8 mouse cellular contexts compared by ENCODE assay signal in genomic region chr1:40680868-40681698, GRCm38 (mm10). TPM values are rescaled to one million over a fixed set of nuclear protein-coding genes. Genes with fewer than 3 reads are reported as not detected.
DNase-seq lines count a peak whose midpoint lies in the region; ATAC-seq and TF ChIP-seq lines count a peak whose summit lies in the region.

No protein-coding gene starts in this region.

- H3K9me3 ChIP-seq in forebrain, embryonic 10.5 days = no peaks in the 10 kb centered on the region
- H3K9me3 ChIP-seq in lung, embryonic 16.5 days (ENCODE audit: control insufficient read depth, low read length) = no peaks in the 10 kb centered on the region

- peaks cover 16% of the 10 kb centered on the region for H3K27me3 ChIP-seq in spleen, adult 2 months (ENCODE audit: control insufficient read depth, insufficient read depth, low read length)
- H3K27me3 ChIP-seq in forebrain, embryonic 10.5 days (ENCODE audit: poor library complexity, severe bottlenecking) = peaks cover 74% of the 10 kb centered on the region
- peaks cover 55% of the 10 kb centered on the region for H3K27me3 ChIP-seq in lung, embryonic 16.5 days (ENCODE audit: control insufficient read depth, insufficient read depth, low read depth, low read length)

- H3K4me1 ChIP-seq in spleen, adult 2 months (ENCODE audit: control insufficient read depth, insufficient read depth, insufficient read length) = peaks cover 11% of the 10 kb centered on the region
- peaks cover 20% of the 10 kb centered on the region for H3K4me1 ChIP-seq in forebrain, embryonic 10.5 days
- peaks cover 8% of the 10 kb centered on the region for H3K4me1 ChIP-seq in lung, embryonic 16.5 days (replicated peaks; ENCODE audit: control insufficient read depth, insufficient read depth, low read length)

- no peak for TF ChIP-seq CTCF in spleen, adult 2 months (IDR thresholded peaks at IDR 0.05; ENCODE audit: extremely low read depth, insufficient read depth, insufficient read length, insufficient replicate concordance)
- no peak for TF ChIP-seq CTCF in layer of hippocampus, adult 2 months (conservative IDR thresholded peaks at IDR 0.05)

- no peaks in the 10 kb centered on the region for H3K36me3 ChIP-seq in spleen, adult 2 months (ENCODE audit: control insufficient read depth, insufficient read depth, low read length)
- H3K36me3 ChIP-seq in forebrain, embryonic 10.5 days (replicated peaks) = no peaks in the 10 kb centered on the region
- no peaks in the 10 kb centered on the region for H3K36me3 ChIP-seq in lung, embryonic 16.5 days (ENCODE audit: control insufficient read depth, insufficient read depth, low read length)

- H3K27ac ChIP-seq in spleen, adult 2 months (ENCODE audit: insufficient read depth, low read length) = no peak overlapping the region
- H3K27ac ChIP-seq in forebrain, embryonic 10.5 days = peak overlapping the region; percentile 31; the same call in 1 of the 2 replicates
- H3K27ac ChIP-seq in layer of hippocampus, adult 2 months = peak overlapping the region; percentile 81
- no peak overlapping the region for H3K27ac ChIP-seq in lung, embryonic 16.5 days (ENCODE audit: low read length)

- H3K4me2 ChIP-seq in lung, embryonic 16.5 days (ENCODE audit: low read depth, low read length) = peak overlapping the region; percentile 100

- H3K4me3 ChIP-seq in spleen, adult 2 months (ENCODE audit: extremely low read depth, insufficient read depth, insufficient read length) = peak overlapping the region; percentile 55
- H3K4me3 ChIP-seq in forebrain, embryonic 10.5 days = peak overlapping the region; percentile 67
- H3K4me3 ChIP-seq in layer of hippocampus, adult 2 months = peak overlapping the region; percentile 64
- H3K4me3 ChIP-seq in lung, embryonic 16.5 days (ENCODE audit: low read length) = peak overlapping the region; percentile 64

- TF ChIP-seq POLR2A in spleen, adult 2 months (IDR thresholded peaks at IDR 0.05; ENCODE audit: low read depth, low read length) = no peak

- under 1% methylated on average over 64 of the region's 90 CpGs for whole genome bisulfite sequencing in spleen, adult 2 months
- WGBS in forebrain, embryonic 10.5 days = under 1% methylated on average over 77 of the region's 90 CpGs
- under 1% methylated on average over 48 of the region's 90 CpGs for WGBS in lung, embryonic 16.5 days

- DNase-seq in spleen, adult 2 months (ENCODE audit: low read depth in 1 of 2, low spot score in 2 of 2) = no peak
- DNase-seq in spleen, adult 12 weeks (ENCODE audit: low spot score) = no peak
- DNase-seq in forebrain, embryonic 10.5 days (ENCODE audit: extremely low spot score, low spot score) = peak; percentile 38
- peak; percentile 28 to 34 for DNase-seq in heart, postnatal 36 days
- peak in 1 of 2 experiments; percentile 33 for DNase-seq in layer of hippocampus, adult 2 months (ENCODE audit: low spot score in 2 of 2)
- peak; percentile 45 for DNase-seq in retina, embryonic 14.5 days (ENCODE audit: low spot score)
- peak; percentile 41 to 44 for DNase-seq in urinary bladder, postnatal 36 days (ENCODE audit: low spot score in 2 of 2)

- peak overlapping the region; percentile 46 for H3K9ac ChIP-seq in lung, embryonic 16.5 days (ENCODE audit: low read length)

- ATAC-seq in lung, embryonic 16.5 days (ENCODE audit: low read depth) = peak; percentile 85

- intact Hi-C loops in heart, postnatal 36 days (cut with DNase I) = loop anchor here (5.0 kb wide), 1 partner anchor 86 kb away; no protein-coding TSS in a partner anchor

RNA-seq across cellular contexts. Expression of gene Slc9a2, which starts 0.7 kb away (rescaled TPM):
- polyA plus RNA-seq in spleen, adult 2 months (2012; rRNA removed) = 0.09 and 0.29 TPM in 2 replicates
- polyA plus RNA-seq in forebrain, embryonic 10.5 days (2016; fragmentation: Nextera tagmentation; extraction: Ambion mirVana) = not detected in 2 replicates
- total RNA-seq in heart, postnatal 36 days (2021) = 1 to 10 TPM; 1.2 to 1.7 TPM
- total RNA-seq in layer of hippocampus, adult 2 months (2021) = 10 to 100 TPM; 26.0 to 28.2 TPM
- polyA plus RNA-seq in lung, embryonic 16.5 days (2015; fragmentation: Nextera tagmentation; extraction: Ambion mirVana) = 0.20 and 0.38 TPM in 2 replicates

Comparison
In these comparisons a context has a peak if more than half of its experiments do, and no peak if none do; other contexts are left out.
1. DNase-seq: peak in forebrain, embryonic 10.5 days (single experiment), heart, postnatal 36 days (2 of 2), retina, embryonic 14.5 days (single experiment) and urinary bladder, postnatal 36 days (2 of 2); none in spleen, adult 2 months (0 of 2) and spleen, adult 12 weeks (single experiment).
2. H3K27ac ChIP-seq: peak in forebrain, embryonic 10.5 days (single experiment) and layer of hippocampus, adult 2 months (single experiment); none in spleen, adult 2 months (single experiment) and lung, embryonic 16.5 days (single experiment).
3. Peak in every context shown above with its lines, with median percentiles within 50 percentile points of each other: H3K4me3 ChIP-seq.